Mouse (Mus musculus): ENCODE measurements around the gene Gata2. TPM values are rescaled to one million over a fixed set of nuclear protein-coding genes. Genes with fewer than 3 reads are reported as not detected.
A peak's percentile ranks its signal among the peaks of the same experiment; 100 is the strongest.

The Gata2 gene
- total and polyA plus RNA-seq, 2 experiments from 2014 or later: 6.1 to 19.7 TPM

- no peak within 1 kb of the TSS for H3K27ac ChIP-seq
- 0 out of 2 replicates have a peak, but pooled peaks cover 5% of the 10 kb centered on the region for H3K4me1 ChIP-seq (ENCODE audit: insufficient read depth, low read length)
- DNase-seq (ENCODE audit: low spot score) (no peak), ATAC-seq (no peak)
- peaks cover 3% of the 10 kb centered on the region; the same call in 1 of the 2 replicates for H3K9me3 ChIP-seq (ENCODE audit: low read length)
- no peaks in the 10 kb centered on the region for H3K36me3 ChIP-seq (ENCODE audit: insufficient read depth, low read length)
- WGBS: 45% methylated on average over 10 of the region's 10 CpGs
- H3K27me3 ChIP-seq (ENCODE audit: insufficient read depth, low read length): no peaks in the 10 kb centered on the region
- no peak within 1 kb of the TSS for H3K9ac ChIP-seq (replicated peaks; ENCODE audit: low read length)
- H3K4me3 ChIP-seq (ENCODE audit: low read length): no peak within 1 kb of the TSS
- H3K4me2 ChIP-seq (ENCODE audit: low read depth, low read length): no peak within 1 kb of the TSS
- TF ChIP-seq CTCF (IDR thresholded peaks at IDR 0.05; ENCODE audit: low read depth): no peak
Observed at GRCm38 (mm10) chr6:88221968-88222367, 28.3 kb downstream of the Gata2 start, which contains the start of gene Dnajb8. Gene Dnajb8 (plus strand): TSS chr6:88222268.

- H3K4me2 ChIP-seq (ENCODE audit: low read depth, low read length): no peak overlapping the region
- 21% methylated on average over 5 of the region's 5 CpGs for WGBS
- DNase-seq (ENCODE audit: low spot score) (no peak), ATAC-seq (peak; percentile 53)
- no peaks in the 10 kb centered on the region for H3K9me3 ChIP-seq (ENCODE audit: low read length)
- H3K27me3 ChIP-seq (ENCODE audit: insufficient read depth, low read length): no peaks in the 10 kb centered on the region
- no peak overlapping the region for H3K27ac ChIP-seq
- no peaks in the 10 kb centered on the region for H3K36me3 ChIP-seq (ENCODE audit: insufficient read depth, low read length)
- H3K9ac ChIP-seq (replicated peaks; ENCODE audit: low read length): no peak overlapping the region
- H3K4me3 ChIP-seq (ENCODE audit: low read length): no peak overlapping the region
- TF ChIP-seq CTCF (IDR thresholded peaks at IDR 0.05; ENCODE audit: low read depth): no peak
- 0 out of 2 replicates have a peak, but pooled peaks cover 5% of the 10 kb centered on the region for H3K4me1 ChIP-seq (ENCODE audit: insufficient read depth, low read length)
Observed at GRCm38 (mm10) chr6:88226570-88226994, 32.9 kb downstream of the Gata2 start.

GRCm38 (mm10) chr6:88227537-88227936, 33.8 kb downstream of the Gata2 start:
- no peak for TF ChIP-seq CTCF (IDR thresholded peaks at IDR 0.05; ENCODE audit: low read depth)
- no peaks in the 10 kb centered on the region for H3K27me3 ChIP-seq (ENCODE audit: insufficient read depth, low read length)
- no peak overlapping the region for H3K4me3 ChIP-seq (ENCODE audit: low read length)
- H3K9ac ChIP-seq (replicated peaks; ENCODE audit: low read length): no peak overlapping the region
- no peak overlapping the region for H3K27ac ChIP-seq
- 0 out of 2 replicates have a peak, but pooled peaks cover 5% of the 10 kb centered on the region for H3K4me1 ChIP-seq (ENCODE audit: insufficient read depth, low read length)
- no peak overlapping the region for H3K4me2 ChIP-seq (ENCODE audit: low read depth, low read length)
- no peaks in the 10 kb centered on the region for H3K9me3 ChIP-seq (ENCODE audit: low read length)
- H3K36me3 ChIP-seq (ENCODE audit: insufficient read depth, low read length): no peaks in the 10 kb centered on the region
- ATAC-seq: no peak
- 59% methylated on average over 7 of the region's 7 CpGs for WGBS
- no peak for DNase-seq (ENCODE audit: low spot score)

GRCm38 (mm10) chr6:88229221-88229620, 35.5 kb downstream of the Gata2 start:
- no peak for TF ChIP-seq CTCF (IDR thresholded peaks at IDR 0.05; ENCODE audit: low read depth)
- WGBS: 84% methylated on average over 12 of the region's 12 CpGs
- H3K4me3 ChIP-seq (ENCODE audit: low read length): no peak overlapping the region
- no peak overlapping the region for H3K9ac ChIP-seq (replicated peaks; ENCODE audit: low read length)
- DNase-seq (ENCODE audit: low spot score): no peak
- H3K27me3 ChIP-seq (ENCODE audit: insufficient read depth, low read length): no peaks in the 10 kb centered on the region
- H3K4me1 ChIP-seq (ENCODE audit: insufficient read depth, low read length): 0 out of 2 replicates have a peak, but pooled peaks cover 5% of the 10 kb centered on the region
- no peak for ATAC-seq
- H3K9me3 ChIP-seq (ENCODE audit: low read length): no peaks in the 10 kb centered on the region
- no peak overlapping the region for H3K4me2 ChIP-seq (ENCODE audit: low read depth, low read length)
- H3K27ac ChIP-seq: no peak overlapping the region
- no peaks in the 10 kb centered on the region for H3K36me3 ChIP-seq (ENCODE audit: insufficient read depth, low read length)

GRCm38 (mm10) chr6:88231821-88232220, 38.1 kb downstream of the Gata2 start:
- WGBS: 78% methylated on average over 7 of the region's 7 CpGs
- ATAC-seq (no peak), DNase-seq (ENCODE audit: low spot score) (no peak)
- H3K9ac ChIP-seq (replicated peaks; ENCODE audit: low read length): no peak overlapping the region
- no peak for TF ChIP-seq CTCF (IDR thresholded peaks at IDR 0.05; ENCODE audit: low read depth)
- H3K4me3 ChIP-seq (ENCODE audit: low read length): no peak overlapping the region
- no peaks in the 10 kb centered on the region for H3K27me3 ChIP-seq (ENCODE audit: insufficient read depth, low read length)
- no peak overlapping the region for H3K4me2 ChIP-seq (ENCODE audit: low read depth, low read length)
- H3K9me3 ChIP-seq (ENCODE audit: low read length): no peaks in the 10 kb centered on the region
- no peaks in the 10 kb centered on the region for H3K36me3 ChIP-seq (ENCODE audit: insufficient read depth, low read length)
- peaks cover 7% of the 10 kb centered on the region; the same call in 1 of the 2 replicates for H3K4me1 ChIP-seq (ENCODE audit: insufficient read depth, low read length)
- H3K27ac ChIP-seq: no peak overlapping the region

DNA sequence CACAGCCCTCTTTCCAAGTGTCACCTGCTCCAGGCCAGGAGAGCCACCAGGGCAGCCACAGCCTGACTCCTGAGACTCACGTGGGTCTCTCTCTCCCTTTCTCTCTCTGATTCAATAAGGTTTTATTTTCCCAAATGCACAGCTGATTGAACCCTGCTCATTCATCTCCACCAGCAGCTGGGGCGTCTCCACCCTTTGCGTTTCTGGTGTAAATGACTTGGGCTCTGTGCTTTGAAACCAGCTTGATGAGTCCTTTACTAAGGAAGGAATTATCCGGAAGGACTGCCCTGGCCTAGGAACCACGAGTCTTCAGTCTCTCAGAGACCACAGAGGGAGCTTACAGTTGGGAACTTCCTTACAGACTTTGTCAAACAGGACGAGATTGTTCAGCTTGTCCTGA, 38.5 kb downstream of the Gata2 start:
- Histone ChIP-seq H3K9me3 (ENCODE audit: low read length) (no peaks in the 10 kb centered on the region), H3K27me3 (ENCODE audit: insufficient read depth, low read length) (no peaks in the 10 kb centered on the region), H3K4me2 (ENCODE audit: low read depth, low read length) (no peak overlapping the region), H3K9ac (replicated peaks; ENCODE audit: low read length) (no peak overlapping the region), H3K27ac (no peak overlapping the region), H3K36me3 (ENCODE audit: insufficient read depth, low read length) (no peaks in the 10 kb centered on the region), H3K4me3 (ENCODE audit: low read length) (no peak overlapping the region), H3K4me1 (ENCODE audit: insufficient read depth, low read length) (peaks cover 7% of the 10 kb centered on the region; the same call in 1 of the 2 replicates)
- no peak for ATAC-seq
- WGBS: 60% methylated on average over 6 of the region's 6 CpGs
- no peak for DNase-seq (ENCODE audit: low spot score)
- TF ChIP-seq CTCF (IDR thresholded peaks at IDR 0.05; ENCODE audit: low read depth): no peak

GRCm38 (mm10) chr6:88233996-88234395, 40.3 kb downstream of the Gata2 start:
- 83% methylated on average over 8 of the region's 8 CpGs for WGBS
- no peaks in the 10 kb centered on the region for H3K27me3 ChIP-seq (ENCODE audit: insufficient read depth, low read length)
- H3K9ac ChIP-seq (replicated peaks; ENCODE audit: low read length): no peak overlapping the region
- H3K4me1 ChIP-seq (ENCODE audit: insufficient read depth, low read length): peaks cover 7% of the 10 kb centered on the region; the same call in 1 of the 2 replicates
- no peak overlapping the region for H3K4me2 ChIP-seq (ENCODE audit: low read depth, low read length)
- no peak overlapping the region for H3K27ac ChIP-seq
- H3K9me3 ChIP-seq (ENCODE audit: low read length): no peaks in the 10 kb centered on the region
- no peak overlapping the region for H3K4me3 ChIP-seq (ENCODE audit: low read length)
- no peak for ATAC-seq
- no peak for TF ChIP-seq CTCF (IDR thresholded peaks at IDR 0.05; ENCODE audit: low read depth)
- DNase-seq (ENCODE audit: low spot score): no peak
- no peaks in the 10 kb centered on the region for H3K36me3 ChIP-seq (ENCODE audit: insufficient read depth, low read length)

All from hindbrain, postnatal 0 days (tissue).